In genomic region chr7:80209669-80210068, GRCm38 (mm10) we compare ENCODE assay signal across 9 mouse cellular contexts. TPM values are rescaled to one million over a fixed set of nuclear protein-coding genes. Genes with fewer than 3 reads are reported as not detected.
DNase-seq lines count a peak whose midpoint lies in the region; ATAC-seq lines count a peak whose summit lies in the region.
"Had no signal": no experiment of that assay in that cellular context is flagged by ENCODE, and none has a peak within 500 bp of the region (broad histone marks: within the 10 kb centered on the region; RNA-seq: fewer than 3 reads in every experiment).

No protein-coding gene starts in this region.

- peak; percentile 86 for ATAC-seq in granulocyte monocyte progenitor cell, adult 5-6 weeks (replicated peaks; ENCODE audit: poor library complexity, severe bottlenecking)
- ATAC-seq in megakaryocyte-erythroid progenitor cell, adult 5-6 weeks (replicated peaks; ENCODE audit: low FRiP score, low TSS enrichment, poor library complexity, severe bottlenecking): no peak

- peak; percentile 47 to 51 for DNase-seq in lung, adult 18-20 months
- DNase-seq in lung, postnatal 10 days: no peak
- DNase-seq in lung, postnatal 25 days (ENCODE audit: low spot score): peak; percentile 78
- peak; percentile 60 to 64 for DNase-seq in thymus, postnatal 10 days (ENCODE audit: low spot score in 2 of 2)
- no peak for DNase-seq in right cerebral cortex, postnatal 4 days
- no peak for DNase-seq in right cerebral cortex, postnatal 36 days (ENCODE audit: low spot score in 2 of 2)
- DNase-seq: kidney, postnatal 10 days had no signal

RNA-seq across cellular contexts. Expression of gene Cib1, which starts 22.9 kb away (rescaled TPM):
- total RNA-seq in granulocyte monocyte progenitor cell, adult 5-6 weeks (2014; fragmentation: Nextera tagmentation): 45.3 and 77.8 TPM in 2 replicates
- 25.0 and 67.5 TPM in 2 replicates for total RNA-seq in granulocyte monocyte progenitor cell, adult 5-6 weeks (2017)
- total RNA-seq in megakaryocyte-erythroid progenitor cell, adult 5-6 weeks (2014; fragmentation: Nextera tagmentation): 65.7 and 67.1 TPM in 2 replicates
- 28.8 and 42.4 TPM in 2 replicates for total RNA-seq in megakaryocyte-erythroid progenitor cell, adult 5-6 weeks (2017)

RNA-seq across cellular contexts. Expression of gene Gdpgp1, which starts 23.0 kb away (rescaled TPM):
- total RNA-seq in granulocyte monocyte progenitor cell, adult 5-6 weeks (2014; fragmentation: Nextera tagmentation): 4.5 and 10.0 TPM in 2 replicates
- total RNA-seq in granulocyte monocyte progenitor cell, adult 5-6 weeks (2017): 1.9 and 3.0 TPM in 2 replicates
- total RNA-seq in megakaryocyte-erythroid progenitor cell, adult 5-6 weeks (2014; fragmentation: Nextera tagmentation): 8.2 and 9.7 TPM in 2 replicates
- total RNA-seq in megakaryocyte-erythroid progenitor cell, adult 5-6 weeks (2017): 2.7 and 4.7 TPM in 2 replicates

RNA-seq across cellular contexts. Expression of gene Sema4b, which starts 23.0 kb away (rescaled TPM):
- 6.2 and 6.6 TPM in 2 replicates for total RNA-seq in granulocyte monocyte progenitor cell, adult 5-6 weeks (2014; fragmentation: Nextera tagmentation)
- 3.6 and 4.4 TPM in 2 replicates for total RNA-seq in granulocyte monocyte progenitor cell, adult 5-6 weeks (2017)
- total RNA-seq in megakaryocyte-erythroid progenitor cell, adult 5-6 weeks (2014; fragmentation: Nextera tagmentation): 8.3 and 13.4 TPM in 2 replicates
- total RNA-seq in megakaryocyte-erythroid progenitor cell, adult 5-6 weeks (2017): 3.2 and 3.4 TPM in 2 replicates

RNA-seq across cellular contexts. Expression of gene Ttll13, which starts 36.5 kb away (rescaled TPM):
- total RNA-seq in granulocyte monocyte progenitor cell, adult 5-6 weeks (2014; fragmentation: Nextera tagmentation): 0.36 TPM in 1 of 2 replicates, not detected in the other
- total RNA-seq in granulocyte monocyte progenitor cell, adult 5-6 weeks (2017): not detected in 2 replicates
- total RNA-seq in megakaryocyte-erythroid progenitor cell, adult 5-6 weeks (2014; fragmentation: Nextera tagmentation): not detected in 2 replicates
- total RNA-seq in megakaryocyte-erythroid progenitor cell, adult 5-6 weeks (2017): 0.11 and 1.9 TPM in 2 replicates

RNA-seq across cellular contexts. Expression of gene Ngrn, which starts 51.3 kb away (rescaled TPM):
- total RNA-seq in granulocyte monocyte progenitor cell, adult 5-6 weeks (2014; fragmentation: Nextera tagmentation): 23.7 and 33.5 TPM in 2 replicates
- total RNA-seq in granulocyte monocyte progenitor cell, adult 5-6 weeks (2017): 21.2 and 33.9 TPM in 2 replicates
- total RNA-seq in megakaryocyte-erythroid progenitor cell, adult 5-6 weeks (2014; fragmentation: Nextera tagmentation): 24.4 and 37.7 TPM in 2 replicates
- total RNA-seq in megakaryocyte-erythroid progenitor cell, adult 5-6 weeks (2017): 18.8 and 25.7 TPM in 2 replicates

Comparison
In these comparisons a context has a peak if more than half of its experiments do, and no peak if none do; other contexts are left out.
1. DNase-seq: peak in lung, adult 18-20 months (2 of 2), lung, postnatal 25 days (single experiment) and thymus, postnatal 10 days (2 of 2); none in lung, postnatal 10 days (single experiment), right cerebral cortex, postnatal 4 days (single experiment) and right cerebral cortex, postnatal 36 days (0 of 2).